Mouse (Mus musculus): ENCODE measurements at regions not wholly inside any gene's neighbourhood (a gene's known extent, or its start where the extent isn't known, plus 50 kb on each side); places are given as distances from the start of the nearest gene placed in this dataset.

DNA sequence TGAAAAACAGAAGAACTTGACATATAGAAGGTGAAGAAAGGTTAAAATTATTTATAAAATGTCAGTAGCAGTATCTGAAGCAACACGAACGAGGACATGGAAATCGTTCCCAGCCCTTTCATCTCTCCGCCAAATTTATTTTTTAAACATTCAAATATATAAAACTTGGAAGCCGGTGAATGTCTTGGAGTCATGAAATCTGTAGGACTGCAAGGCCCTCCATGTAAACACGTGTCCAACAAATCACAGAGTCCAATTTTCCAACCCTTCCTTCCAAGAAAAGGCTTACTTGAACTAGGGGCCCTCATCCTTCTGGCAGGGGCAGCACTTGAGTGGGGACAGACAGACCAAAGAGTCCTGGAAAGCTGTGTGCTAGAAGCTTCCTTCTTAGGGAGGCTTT is 237.0 kb downstream of the Map2k4 start:
- no peak for TF ChIP-seq CTCF (IDR thresholded peaks at IDR 0.05; ENCODE audit: control insufficient read depth, insufficient read depth, insufficient read length)
- TF ChIP-seq USF1 (IDR thresholded peaks at IDR 0.05; ENCODE audit: low read depth), result no peak
- no peak for TF ChIP-seq MYOG (IDR thresholded peaks at IDR 0.05; ENCODE audit: control insufficient read depth, extremely low read depth, insufficient read length)
- TF ChIP-seq CEBPB (IDR thresholded peaks at IDR 0.05; ENCODE audit: low read depth), result no peak
- no peak for TF ChIP-seq MAX (IDR thresholded peaks at IDR 0.05)

Measured in C2C12 (cell line).